Mouse (Mus musculus): ENCODE measurements at regions not wholly inside any gene's neighbourhood (a gene's known extent, or its start where the extent isn't known, plus 50 kb on each side); places are given as distances from the start of the nearest gene placed in this dataset. TPM values are rescaled to one million over a fixed set of nuclear protein-coding genes. Genes with fewer than 3 reads are reported as not detected.

DNA sequence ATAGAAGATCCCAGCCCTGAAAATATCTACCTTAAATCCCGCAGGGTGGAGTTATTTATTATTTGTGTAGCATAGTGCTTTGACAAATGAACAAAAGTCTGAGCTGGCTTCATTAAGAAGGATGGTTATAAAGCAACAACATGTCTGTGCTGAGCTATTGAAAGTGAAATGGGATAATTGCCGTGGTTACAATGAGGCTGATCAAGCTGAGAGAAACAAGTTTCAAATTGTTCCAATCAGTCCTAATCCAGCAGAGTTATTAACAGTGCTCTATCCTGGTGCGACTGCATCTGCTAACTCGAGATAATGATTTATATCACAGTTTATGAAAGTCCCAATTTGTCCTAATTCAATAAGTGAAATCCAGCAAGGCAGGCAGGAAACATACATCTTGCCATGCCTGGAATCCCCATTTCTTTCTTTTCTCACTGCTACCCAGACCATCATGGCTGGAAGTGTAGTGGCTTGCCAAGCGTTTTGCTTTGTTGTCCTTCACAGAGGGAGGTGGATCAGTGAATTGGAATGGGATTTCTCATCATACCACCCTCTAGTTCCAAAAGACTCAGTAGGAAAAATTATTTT lies 787.2 kb downstream of the Tlr4 start:
- DNase-seq (ENCODE audit: low spot score): no peak
- intact Hi-C loops (cut with DNase I): no loop called here

DNA sequence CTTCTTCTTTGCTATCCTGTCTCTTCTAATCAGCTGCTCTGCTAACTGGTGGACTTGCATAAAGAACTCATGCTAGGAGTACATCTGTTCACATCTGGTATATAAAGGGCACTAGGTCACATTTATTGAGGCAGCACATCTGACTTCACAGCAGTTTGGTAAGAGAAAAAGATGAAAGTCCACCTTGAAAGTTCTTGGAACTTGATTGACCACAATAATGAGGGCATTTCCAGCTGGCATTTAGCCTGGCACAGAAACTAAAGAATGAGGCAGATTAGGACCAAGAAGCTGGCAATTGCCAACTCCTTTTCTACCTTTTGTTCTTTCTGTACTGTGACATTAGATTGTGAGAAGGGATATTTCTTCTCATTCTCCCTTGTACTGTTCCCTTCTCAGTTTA lies 799.3 kb downstream of the Tlr4 start:
- DNase-seq (ENCODE audit: low spot score): no peak

DNA sequence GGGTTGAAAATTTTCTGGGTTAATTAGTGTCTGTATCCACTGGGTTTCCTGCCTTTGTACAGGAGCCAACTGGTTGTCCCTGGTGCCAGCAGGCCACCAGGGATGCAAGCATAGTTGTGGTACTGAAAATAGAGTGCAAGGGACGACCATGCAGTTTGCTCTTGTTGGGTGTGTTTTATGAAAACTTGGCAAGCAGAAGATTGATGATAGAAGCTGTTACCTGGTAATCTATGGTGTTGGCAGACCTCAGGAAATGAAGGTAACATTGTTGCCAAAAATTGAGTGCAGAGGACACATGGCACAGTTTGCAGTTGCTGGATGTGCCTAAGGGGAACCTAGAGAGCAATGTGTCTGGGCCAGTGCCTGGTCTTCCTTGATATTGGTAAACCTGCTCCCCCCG lies 818.7 kb downstream of the Tlr4 start:
- no peak for DNase-seq (ENCODE audit: low spot score)
- intact Hi-C loops (cut with DNase I): no loop called here

More for the DNA sequence above, 799.3 kb downstream of the Tlr4 start:
- intact Hi-C loops (cut with DNase I): no loop called here

DNA sequence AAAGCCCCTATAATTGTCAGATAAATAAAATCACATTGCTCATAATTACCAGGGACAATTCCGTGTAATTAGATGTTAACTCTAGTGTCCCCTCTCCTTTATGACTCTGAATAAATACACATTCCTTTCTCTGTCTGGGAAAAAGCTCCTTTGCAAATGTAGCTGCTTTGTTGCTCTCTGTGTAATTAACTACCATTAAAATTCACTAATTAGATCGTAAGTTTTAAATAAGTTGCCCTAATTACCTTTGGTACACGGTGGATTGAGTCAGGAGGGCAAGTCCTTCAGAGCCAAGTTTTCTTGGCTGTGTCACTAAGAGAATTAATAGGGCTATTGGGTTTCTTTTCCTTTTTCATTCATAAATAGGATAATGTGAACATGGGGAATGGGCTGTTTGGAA lies 834.7 kb downstream of the Tlr4 start:
- no peak for DNase-seq (ENCODE audit: low spot score)
- intact Hi-C loops (cut with DNase I): no loop called here

DNA sequence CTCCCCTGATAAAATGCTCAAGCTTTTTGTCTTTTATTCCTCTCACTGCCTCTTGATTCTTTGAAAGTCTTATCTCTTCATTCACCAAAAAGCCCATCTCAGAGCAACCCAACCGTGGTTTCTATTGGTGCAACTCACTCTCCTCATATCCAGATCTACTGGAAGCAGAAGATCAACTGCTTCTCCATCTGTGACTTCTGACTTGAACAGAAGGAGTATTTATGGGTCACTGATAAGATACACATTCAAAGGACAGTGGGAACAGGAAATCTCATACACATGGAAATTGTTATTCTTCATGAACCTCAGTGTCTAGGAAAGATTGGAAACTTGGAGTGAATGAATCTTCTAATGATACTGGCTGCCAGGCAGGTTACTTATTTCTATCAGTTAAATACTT lies 846.6 kb downstream of the Tlr4 start:
- intact Hi-C loops (cut with DNase I): no loop called here
- DNase-seq (ENCODE audit: low spot score): no peak

DNA sequence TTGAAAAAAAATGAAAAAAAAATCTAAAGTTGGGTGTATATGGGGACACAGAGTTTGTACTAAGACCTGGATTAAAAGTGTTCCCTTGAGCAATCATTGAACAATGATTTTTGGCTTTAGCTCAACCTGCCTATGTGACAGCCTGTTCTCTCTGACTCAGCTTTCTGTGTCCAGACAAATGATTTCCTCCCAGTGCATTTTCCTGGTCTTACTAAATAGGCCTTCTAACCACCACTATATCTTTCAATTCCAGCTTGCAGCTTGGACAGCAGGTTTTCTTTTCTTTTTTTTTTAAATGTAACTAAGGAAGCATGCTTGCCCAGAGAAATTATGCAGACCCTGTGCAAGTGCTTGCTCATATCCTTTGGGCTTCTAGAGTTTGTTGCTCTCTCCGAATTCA lies 850.2 kb downstream of the Tlr4 start:
- intact Hi-C loops (cut with DNase I): no loop called here
- no peak for DNase-seq (ENCODE audit: low spot score)

DNA sequence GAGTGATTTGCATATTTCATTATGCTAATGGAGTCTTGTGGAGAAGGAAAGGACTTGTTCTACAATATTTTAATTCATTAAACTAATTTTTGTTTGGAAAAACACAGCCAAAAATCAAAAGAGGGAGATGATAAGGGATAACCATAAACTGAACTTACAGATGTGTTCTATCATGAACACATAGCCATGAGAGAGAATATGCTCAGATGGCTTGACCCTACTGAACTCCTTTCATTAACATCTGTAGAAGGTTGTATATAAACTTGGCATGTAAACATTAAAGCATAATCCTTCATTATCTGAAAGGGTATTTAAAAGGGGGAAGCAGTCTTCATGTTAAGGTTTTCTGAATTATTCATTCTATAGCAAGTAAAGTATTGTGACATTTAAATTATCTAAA lies 871.1 kb downstream of the Tlr4 start:
- DNase-seq (ENCODE audit: low spot score): no peak
- intact Hi-C loops (cut with DNase I): no loop called here

Small RNA genes lying in the stretch of these regions (microRNA-seq; reads per million reads assigned to microRNA genes)
- gene Gm44497: not detected
